Mouse (Mus musculus) regulatory T cell (primary cell): ENCODE results near the gene Nt5dc3.

Experiments used
- in situ Hi-C: fragments of 300-600 bp; cut with MboI, MseI; formaldehyde crosslinking; loops from one replicate; pipeline ENCODE4 v1.15.1; 2025; ENCODE audit warnings: high pct_unique_total_duplicates

Nt5dc3 gene

GRCm38 (mm10) chr10:86814292-86815131 is 35.7 kb downstream of the Nt5dc3 start:
- in situ Hi-C loops = no loop called here

GRCm38 (mm10) chr10:86815133-86815532 is 36.3 kb downstream of the Nt5dc3 start:
- in situ Hi-C loops = no loop called here

GRCm38 (mm10) chr10:86819649-86820165 is 40.9 kb downstream of the Nt5dc3 start:
- in situ Hi-C loops = no loop called here

- in situ Hi-C loops = no loop called here
Observed at GRCm38 (mm10) chr10:86821014-86821413, 42.2 kb downstream of the Nt5dc3 start.

- in situ Hi-C loops = no loop called here
Observed at GRCm38 (mm10) chr10:86824093-86824492, 45.3 kb downstream of the Nt5dc3 start.

- in situ Hi-C loops = no loop called here
Observed at GRCm38 (mm10) chr10:86824871-86825270, 46.1 kb downstream of the Nt5dc3 start.

- in situ Hi-C loops = no loop called here
Observed at GRCm38 (mm10) chr10:86825871-86826522, 47.2 kb downstream of the Nt5dc3 start.

- in situ Hi-C loops = no loop called here
Observed at GRCm38 (mm10) chr10:86826929-86827328, 48.1 kb downstream of the Nt5dc3 start.

GRCm38 (mm10) chr10:86828221-86829135 is 49.7 kb downstream of the Nt5dc3 start:
- in situ Hi-C loops = no loop called here

GRCm38 (mm10) chr10:86829515-86829914 is 50.7 kb downstream of the Nt5dc3 start:
- in situ Hi-C loops = no loop called here

- in situ Hi-C loops = no loop called here
Observed at GRCm38 (mm10) chr10:86836784-86837183, 58.0 kb downstream of the Nt5dc3 start.

GRCm38 (mm10) chr10:86838827-86839226 is 60.0 kb downstream of the Nt5dc3 start:
- in situ Hi-C loops = no loop called here

- in situ Hi-C loops = no loop called here
Observed at GRCm38 (mm10) chr10:86842659-86843058, 63.9 kb downstream of the Nt5dc3 start.

- in situ Hi-C loops = no loop called here
Observed at GRCm38 (mm10) chr10:86846926-86847467, 68.2 kb downstream of the Nt5dc3 start.

- in situ Hi-C loops = no loop called here
Observed at GRCm38 (mm10) chr10:86849087-86849486, 70.3 kb downstream of the Nt5dc3 start.

- in situ Hi-C loops = no loop called here
Observed at GRCm38 (mm10) chr10:86849508-86849907, 70.7 kb downstream of the Nt5dc3 start.

GRCm38 (mm10) chr10:86852160-86852559 is 73.4 kb downstream of the Nt5dc3 start:
- in situ Hi-C loops = no loop called here

GRCm38 (mm10) chr10:86853433-86853832 is 74.6 kb downstream of the Nt5dc3 start:
- in situ Hi-C loops = no loop called here

GRCm38 (mm10) chr10:86860396-86860795 is 81.6 kb downstream of the Nt5dc3 start:
- in situ Hi-C loops = no loop called here

GRCm38 (mm10) chr10:86862496-86862895 is 83.7 kb downstream of the Nt5dc3 start:
- in situ Hi-C loops = no loop called here

- in situ Hi-C loops = no loop called here
Observed at GRCm38 (mm10) chr10:86863429-86863828, 84.6 kb downstream of the Nt5dc3 start.
